Mouse (Mus musculus) kidney, postnatal 10 days (tissue): Measurements from ENCODE around the gene Cep112.

Experiments
- DNase-seq: peaks from one replicate; pipeline ENCODE4 v3.0.0; 2021; ENCODE audit warnings: mixed read lengths

Gene Cep112

GRCm38 (mm10) chr11:108606836-108607235 is 181.8 kb downstream of the Cep112 start:
- DNase-seq: no peak

GRCm38 (mm10) chr11:108620628-108621433 is 195.8 kb downstream of the Cep112 start:
- no peak for DNase-seq

GRCm38 (mm10) chr11:108621434-108621901 is 196.5 kb downstream of the Cep112 start:
- no peak for DNase-seq

GRCm38 (mm10) chr11:108625546-108626232 is 200.7 kb downstream of the Cep112 start:
- DNase-seq: no peak

- no peak for DNase-seq
These were observed 212.8 kb downstream of the Cep112 start for GRCm38 (mm10) chr11:108637780-108638179.

GRCm38 (mm10) chr11:108655574-108655973 is 230.6 kb downstream of the Cep112 start:
- DNase-seq: no peak

- DNase-seq: no peak
These were observed 257.0 kb downstream of the Cep112 start for GRCm38 (mm10) chr11:108682014-108682413.

GRCm38 (mm10) chr11:108696563-108696962 is 271.6 kb downstream of the Cep112 start:
- DNase-seq: no peak

- peak; percentile 85 for DNase-seq
These were observed 327.3 kb downstream of the Cep112 start for GRCm38 (mm10) chr11:108752301-108752700.

GRCm38 (mm10) chr11:108752765-108753164 is 327.8 kb downstream of the Cep112 start:
- DNase-seq: no peak

GRCm38 (mm10) chr11:108753361-108754240 is 328.6 kb downstream of the Cep112 start:
- no peak for DNase-seq

- DNase-seq: no peak
These were observed 332.2 kb downstream of the Cep112 start for GRCm38 (mm10) chr11:108757211-108757610.

GRCm38 (mm10) chr11:108757626-108758430 is 332.8 kb downstream of the Cep112 start:
- DNase-seq: no peak

GRCm38 (mm10) chr11:108770064-108770463 is 345.1 kb downstream of the Cep112 start:
- no peak for DNase-seq

- no peak for DNase-seq
These were observed 349.2 kb downstream of the Cep112 start for GRCm38 (mm10) chr11:108774019-108774670.

GRCm38 (mm10) chr11:108777158-108777557 is 352.2 kb downstream of the Cep112 start:
- peak; percentile 24 for DNase-seq

- peak; percentile 27 for DNase-seq
These were observed 355.6 kb downstream of the Cep112 start for GRCm38 (mm10) chr11:108780271-108781250.

- no peak for DNase-seq
These were observed 373.4 kb downstream of the Cep112 start for GRCm38 (mm10) chr11:108798398-108798797.

- DNase-seq: no peak
These were observed 374.7 kb downstream of the Cep112 start for GRCm38 (mm10) chr11:108799695-108800094.

GRCm38 (mm10) chr11:108804030-108804429 is 379.0 kb downstream of the Cep112 start:
- no peak for DNase-seq
